Mouse (Mus musculus) colon, adult 2 months (tissue): ENCODE measurements around the gene Olfr488. TPM values are rescaled to one million over a fixed set of nuclear protein-coding genes. Genes with fewer than 3 reads are reported as not detected.

Experiments
- polyA plus RNA-seq: library from polyadenylated mRNA; depleted of rRNA; stranded (reverse); fragments of >200 nt; gene quantifications from 2 replicates; pipeline ENCODE4 v1.2.3, GENCODE M21; 2012; rRNA removed

Olfr488 gene
- not detected in 2 replicates for polyA plus RNA-seq

DNA sequence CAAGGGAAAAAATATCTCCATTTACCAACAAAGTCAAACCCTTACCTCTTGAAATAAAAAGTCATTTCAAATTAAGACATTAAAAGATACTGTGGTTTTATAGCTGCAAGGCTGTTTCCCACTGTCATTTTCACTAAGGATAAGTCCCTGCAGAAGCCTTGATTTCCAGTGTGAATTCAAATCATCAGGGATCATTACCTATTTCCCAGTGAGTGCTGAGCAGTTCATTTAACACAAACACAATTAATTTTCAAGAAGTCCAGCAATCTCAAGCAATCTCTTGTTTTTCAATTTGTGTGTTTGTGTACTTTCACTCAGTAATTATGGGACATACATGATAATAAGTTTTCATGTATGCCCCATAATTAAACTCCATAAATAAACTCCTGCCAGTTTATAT, at the start of gene Olfr488:
TSS of gene Olfr488 (minus strand) at position 101 of the 400 bp plus-strand sequence.

DNA sequence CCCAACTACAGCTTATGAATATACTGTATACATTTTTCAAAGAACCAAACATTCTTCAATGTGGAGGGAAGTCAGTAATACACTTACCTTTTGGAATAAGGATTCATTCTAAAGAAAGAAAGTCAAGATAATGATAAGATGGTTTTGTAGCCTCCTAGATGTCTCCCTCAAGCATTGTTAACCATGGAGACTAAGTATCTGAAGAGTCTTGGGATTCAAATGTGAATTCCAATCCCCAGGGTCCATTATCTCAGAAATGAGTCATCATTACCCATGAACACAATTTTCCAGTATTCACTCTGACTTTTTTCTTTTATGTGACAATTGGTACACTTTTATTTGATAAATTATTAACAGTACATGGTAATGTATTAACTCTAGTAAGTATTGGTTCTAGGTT, 30.7 kb upstream of the Olfr488 start, which contains the start of gene Olfr490:
TSS of gene Olfr490 (minus strand) at position 101 of the 400 bp plus-strand sequence.

DNA sequence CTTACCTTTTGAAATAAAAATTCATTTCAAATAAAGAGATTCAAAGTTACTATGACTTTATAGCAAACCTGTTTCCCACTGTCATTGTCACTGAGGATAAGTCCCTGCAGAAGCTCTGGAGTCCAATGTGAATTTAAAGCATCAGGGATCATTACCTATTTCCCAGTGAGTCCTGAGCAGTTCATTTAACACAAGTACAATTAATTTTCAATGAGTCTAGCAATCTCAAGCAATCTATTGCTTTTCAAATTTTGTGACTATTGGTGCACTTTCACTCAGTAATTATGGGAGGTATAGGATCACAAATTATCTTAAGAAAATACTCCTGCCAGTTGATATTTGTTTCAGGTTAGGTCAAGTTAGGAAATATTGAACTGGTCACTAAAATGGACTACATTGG, 43.6 kb downstream of the Olfr488 start, which contains the start of gene Olfr487:
TSS of gene Olfr487 (minus strand) at position 101 of the 400 bp plus-strand sequence.

Other genes with a start within 250 kb of the Olfr488 start
- not detected in 2 replicates for gene Olfr478, start 224.4 kb downstream of the Olfr488 start, polyA plus RNA-seq
- gene Olfr479, start 207.7 kb downstream of the Olfr488 start, polyA plus RNA-seq, result not detected in 2 replicates
- gene Olfr480, start 191.0 kb downstream of the Olfr488 start, polyA plus RNA-seq, result not detected in 2 replicates
- gene Olfr481, start 178.5 kb downstream of the Olfr488 start, polyA plus RNA-seq, result not detected in 2 replicates
- gene Olfr482, start 160.8 kb downstream of the Olfr488 start, polyA plus RNA-seq, result not detected in 2 replicates
- not detected in 2 replicates for gene Olfr483, start 157.5 kb downstream of the Olfr488 start, polyA plus RNA-seq
- not detected in 2 replicates for gene Olfr484, start 130.9 kb downstream of the Olfr488 start, polyA plus RNA-seq
- gene Olfr485, start 98.5 kb downstream of the Olfr488 start, polyA plus RNA-seq, result not detected in 2 replicates
- gene Olfr486, start 85.6 kb downstream of the Olfr488 start, polyA plus RNA-seq, result not detected in 2 replicates
- gene Olfr487, start 43.7 kb downstream of the Olfr488 start, polyA plus RNA-seq, result not detected in 2 replicates
- not detected in 2 replicates for gene Olfr490, start 30.6 kb upstream of the Olfr488 start, polyA plus RNA-seq
- gene Olfr491, start 55.1 kb upstream of the Olfr488 start, polyA plus RNA-seq, result not detected in 2 replicates
- not detected in 2 replicates for gene Olfr492, start 65.3 kb upstream of the Olfr488 start, polyA plus RNA-seq
- gene Olfr493, start 88.6 kb upstream of the Olfr488 start, polyA plus RNA-seq, result not detected in 2 replicates
- gene Olfr494, start 107.0 kb upstream of the Olfr488 start, polyA plus RNA-seq, result not detected in 2 replicates
- gene Olfr495, start 134.8 kb upstream of the Olfr488 start, polyA plus RNA-seq, result not detected in 2 replicates
- not detected in 2 replicates for gene Olfr497, start 162.1 kb upstream of the Olfr488 start, polyA plus RNA-seq
- gene Olfr498, start 207.0 kb upstream of the Olfr488 start, polyA plus RNA-seq, result not detected in 2 replicates